Mouse (Mus musculus) ES-Bruce4 (cell line): ENCODE results near the gene Ttc12.

Source experiments
- CTCF ChIP-seq: IDR thresholded peaks from one replicate; pipeline ENCODE4 v1.8.1; 2011; ENCODE audit warnings: low read depth, low read length
- POLR2A ChIP-seq: IDR thresholded peaks from one replicate; pipeline ENCODE4 v1.8.1; 2011; ENCODE audit warnings: low read length; ENCODE audit not compliant: insufficient read depth

DNA sequence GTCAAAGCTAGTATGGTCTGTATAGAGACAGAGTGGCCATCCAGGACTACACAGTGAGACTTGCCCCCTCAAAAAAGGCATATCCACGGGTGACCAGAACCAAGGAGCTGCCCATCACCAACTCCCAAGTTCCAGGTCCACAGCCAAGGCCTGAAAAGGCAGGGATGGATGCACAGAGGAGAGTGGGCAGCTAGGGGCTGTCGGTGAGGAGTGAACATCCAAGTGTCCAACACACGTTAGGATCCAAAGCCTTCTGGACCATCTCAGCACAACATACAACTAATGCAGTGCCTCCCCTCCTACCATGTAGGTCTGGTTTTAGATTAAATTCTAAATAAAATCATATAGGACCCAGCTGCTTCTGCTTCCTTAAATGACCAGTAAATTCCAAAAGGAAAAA lies 29.9 kb downstream of the Ttc12 start:
- no peak for TF ChIP-seq POLR2A
- no peak for TF ChIP-seq CTCF
